In the genomic region with DNA sequence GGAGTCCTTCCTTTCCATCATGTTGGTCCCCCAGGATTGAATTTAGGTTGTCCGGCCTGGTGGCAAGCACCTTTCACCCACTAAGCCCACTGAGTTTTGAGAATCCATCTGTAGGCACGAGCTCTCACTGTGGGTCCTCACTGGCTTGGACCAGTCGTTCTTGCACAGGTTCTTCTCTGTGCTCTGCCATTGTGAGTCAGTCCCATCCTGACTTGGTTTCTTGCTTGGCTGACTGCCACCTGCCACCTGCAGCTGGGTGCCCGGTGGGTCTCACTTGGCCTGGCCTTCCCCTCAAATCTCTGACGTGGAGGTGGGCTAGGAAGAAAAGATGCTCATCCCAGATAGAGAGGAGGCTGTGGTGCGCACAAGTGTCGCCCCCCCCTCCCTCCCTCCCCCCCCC, we compare ENCODE assay signal across 27 mouse cellular contexts. TPM values are rescaled to one million over a fixed set of nuclear protein-coding genes. Genes with fewer than 3 reads are reported as not detected.
"Had no signal": no experiment of that assay in that cellular context is flagged by ENCODE, and none has a peak within 500 bp of the region (broad histone marks: within the 10 kb centered on the region; RNA-seq: fewer than 3 reads in every experiment).

No protein-coding gene starts in this region.

- H3K36me3 ChIP-seq: heart, embryonic 15.5 days; intestine, embryonic 15.5 days; liver, embryonic 13.5 days had no signal

- H3K4me2 ChIP-seq: heart, embryonic 11.5 days; heart, embryonic 13.5 days; heart, embryonic 15.5 days; hindbrain, embryonic 13.5 days; intestine, embryonic 15.5 days; kidney, embryonic 15.5 days; limb, embryonic 12.5 days; liver, embryonic 11.5 days; liver, embryonic 13.5 days had no signal

- H3K27ac ChIP-seq: heart, adult 2 months; heart, embryonic 13.5 days; heart, embryonic 15.5 days; hindbrain, embryonic 13.5 days; intestine, embryonic 15.5 days; kidney, embryonic 15.5 days; kidney, postnatal 0 days; layer of hippocampus, adult 2 months; left cerebral cortex, adult 2 months; limb, embryonic 10.5 days; limb, embryonic 12.5 days; liver, embryonic 13.5 days had no signal

- H3K27me3 ChIP-seq: heart, embryonic 13.5 days; heart, embryonic 15.5 days; hindbrain, embryonic 13.5 days; intestine, embryonic 15.5 days; kidney, embryonic 15.5 days; limb, embryonic 12.5 days; liver, embryonic 13.5 days had no signal

- H3K9me3 ChIP-seq: heart, embryonic 13.5 days; heart, embryonic 15.5 days; hindbrain, embryonic 13.5 days; intestine, embryonic 15.5 days; kidney, embryonic 15.5 days; limb, embryonic 10.5 days; limb, embryonic 12.5 days; liver, embryonic 13.5 days had no signal

- ATAC-seq: hindbrain, embryonic 16.5 days; inflammation-experienced regulatory T-cells, adult 6 months; intestine, embryonic 15.5 days; intestine, postnatal 0 days had no signal

- DNase-seq: gastrocnemius, postnatal 14 days; gastrocnemius, postnatal 36 days; heart, adult 2 months; heart, postnatal 14 days; heart, postnatal 36 days; kidney, adult 18-20 months; kidney, adult 9 months; kidney, postnatal 14 days; kidney, postnatal 4 days; liver; liver, embryonic 13.5 days had no signal

- H3K4me3 ChIP-seq: heart, adult 2 months; heart, embryonic 13.5 days; heart, embryonic 15.5 days; hindbrain, embryonic 13.5 days; intestine, embryonic 15.5 days; kidney, embryonic 15.5 days; layer of hippocampus, adult 2 months; left cerebral cortex, adult 2 months; limb, embryonic 10.5 days; limb, embryonic 12.5 days; liver, embryonic 13.5 days had no signal

- H3K9ac ChIP-seq: heart, embryonic 13.5 days; heart, embryonic 15.5 days; hindbrain, embryonic 13.5 days; intestine, embryonic 15.5 days; kidney, embryonic 15.5 days; limb, embryonic 12.5 days; liver, embryonic 13.5 days had no signal

RNA-seq across cellular contexts. Expression of a gene that starts 6.1 kb away (rescaled TPM):
- total RNA-seq: hematopoietic stem cell, adult 5-6 weeks had no signal
- polyA plus RNA-seq: inflammation-experienced regulatory T-cells, adult 6 months had no signal
